Mouse (Mus musculus) G1E (cell line): ENCODE results near the gene Cep164. TPM values are rescaled to one million over a fixed set of nuclear protein-coding genes. Genes with fewer than 3 reads are reported as not detected.

ENCODE experiments used
- ATAC-seq: 2 replicates; pipeline ENCODE4 v1.8.0; 2016; ENCODE audit warnings: mild to moderate bottlenecking; ENCODE audit not compliant: insufficient number of reproducible peaks, poor library complexity, low FRiP score, severe bottlenecking; ENCODE audit errors: extremely low read depth
- DNase-seq: peaks from one replicate; pipeline ENCODE4 v3.0.0; 2012; ENCODE audit warnings: low spot score
- H3K27me3 ChIP-seq: 2 replicates; pipeline ENCODE4 v1.6.1; 2012; ENCODE audit warnings: mild to moderate bottlenecking, low read length, inconsistent platforms; ENCODE audit not compliant: insufficient read depth
- H3K36me3 ChIP-seq: replicated peaks from 2 replicates; pipeline ENCODE3; 2012; ENCODE audit warnings: mild to moderate bottlenecking, inconsistent platforms
- H3K4me1 ChIP-seq: 2 replicates; pipeline ENCODE4 v1.6.1; 2012; ENCODE audit warnings: low read depth, low read length, inconsistent platforms, mixed read lengths; ENCODE audit not compliant: insufficient read depth
- H3K4me3 ChIP-seq: 2 replicates; pipeline ENCODE4 v1.5.1; 2012; ENCODE audit warnings: low read depth, mild to moderate bottlenecking, inconsistent platforms, low read length, moderate library complexity, mixed read lengths
- H3K9me3 ChIP-seq: replicated peaks from 2 replicates; pipeline ENCODE4 v1.6.1; 2012; ENCODE audit warnings: inconsistent platforms
- CTCF ChIP-seq: IDR thresholded peaks from 2 replicates; pipeline ENCODE4 v1.5.1; 2012; ENCODE audit warnings: low read depth, low read length, inconsistent platforms, mixed read lengths
- GATA1 ChIP-seq: IDR thresholded peaks from 2 replicates; pipeline ENCODE4 v1.6.1; 2012; ENCODE audit warnings: borderline replicate concordance, low read length, inconsistent platforms, mixed read lengths
- GATA2 ChIP-seq: IDR thresholded peaks from 2 replicates; pipeline ENCODE4 v1.6.1; 2012; ENCODE audit warnings: low read depth, low read length, inconsistent platforms, borderline replicate concordance
- POLR2AphosphoS5 ChIP-seq: IDR thresholded peaks from 2 replicates; pipeline ENCODE4 v1.6.1; 2012; ENCODE audit warnings: low read depth, low read length, inconsistent platforms; ENCODE audit not compliant: insufficient replicate concordance
- TAL1 ChIP-seq: conservative IDR thresholded peaks from 2 replicates; pipeline ENCODE4 v1.6.1; 2012; ENCODE audit warnings: low read depth, low read length, inconsistent platforms, mixed read lengths
- polyA plus RNA-seq: library from polyadenylated mRNA; stranded (reverse); fragments of >175 nt; gene quantifications from 2 replicates; pipeline ENCODE4 v1.2.3, GENCODE M21; 2012
- total RNA-seq, 2 experiments: library from RNA; stranded (forward) in 1 of 2; stranded (reverse) in 1 of 2; fragments of 200-1000 nt in 1 of 2; fragments of >200 nt in 1 of 2; fragmentation: Nextera tagmentation in 1 of 2; gene quantifications; 2 replicates each; pipeline ENCODE4 v1.2.3; 2014 to 2017

The Cep164 gene
- 38.3 and 77.4 TPM in 2 replicates for total RNA-seq (2014; fragmentation: Nextera tagmentation)
- 17.1 and 21.9 TPM in 2 replicates for total RNA-seq (2017)
- 95.3 and 106 TPM in 2 replicates for polyA plus RNA-seq

GRCm38 (mm10) chr9:45828291-45828963, at the start of gene Cep164:
TSS of gene Cep164 (minus strand) at chr9:45828691.
- peaks cover 19% of the 10 kb centered on the region for H3K36me3 ChIP-seq
- H3K27me3 ChIP-seq: no peaks in the 10 kb centered on the region
- peak within 1 kb of the TSS; percentile 83 for H3K4me3 ChIP-seq
- H3K9me3 ChIP-seq: peaks cover 3% of the 10 kb centered on the region; the same call in 1 of the 2 replicates
- ATAC-seq (peak; percentile 99), DNase-seq (peak; percentile 99)
- no peak for TF ChIP-seq POLR2AphosphoS5
- TF ChIP-seq GATA2: no peak
- TF ChIP-seq TAL1: no peak
- TF ChIP-seq CTCF: no peak
- TF ChIP-seq GATA1: no peak
- H3K4me1 ChIP-seq: peaks cover 28% of the 10 kb centered on the region

GRCm38 (mm10) chr9:45877928-45878327, 49.4 kb upstream of the Cep164 start:
- DNase-seq: no peak
- Histone ChIP-seq H3K4me3 (no peak overlapping the region), H3K27me3 (no peaks in the 10 kb centered on the region), H3K4me1 (no peaks in the 10 kb centered on the region), H3K9me3 (no peaks in the 10 kb centered on the region), H3K36me3 (peaks cover 68% of the 10 kb centered on the region)
- no peak for ATAC-seq
- TF ChIP-seq CTCF (no peak), TAL1 (no peak), GATA2 (no peak), GATA1 (no peak), POLR2AphosphoS5 (no peak)

- Histone ChIP-seq H3K36me3 (peaks cover 83% of the 10 kb centered on the region), H3K9me3 (no peaks in the 10 kb centered on the region), H3K27me3 (no peaks in the 10 kb centered on the region), H3K4me1 (no peaks in the 10 kb centered on the region), H3K4me3 (no peak overlapping the region)
- DNase-seq (no peak), ATAC-seq (no peak)
- no peak for TF ChIP-seq POLR2AphosphoS5
- no peak for TF ChIP-seq GATA2
- no peak for TF ChIP-seq GATA1
- no peak for TF ChIP-seq TAL1
- no peak for TF ChIP-seq CTCF
Observed at GRCm38 (mm10) chr9:45870265-45870664, 41.8 kb upstream of the Cep164 start.

DNA sequence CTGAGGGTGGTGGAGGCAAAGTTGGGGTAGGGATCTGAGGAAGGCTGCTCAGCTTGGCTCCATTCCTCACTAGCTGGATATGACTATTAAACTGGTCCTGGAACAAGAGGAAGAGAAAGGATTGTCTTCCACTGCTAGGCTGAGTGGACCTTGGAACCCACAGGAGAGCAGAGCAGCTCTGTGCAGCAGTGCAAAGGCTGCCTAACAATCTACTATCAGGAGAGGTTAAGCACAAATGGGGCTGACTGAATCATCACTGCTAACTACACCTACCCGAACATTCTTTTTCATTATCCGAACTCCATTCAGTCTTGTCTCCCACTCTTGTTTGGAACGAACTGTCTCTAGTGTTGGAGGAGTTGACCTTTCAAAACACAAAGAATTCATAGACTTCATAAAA, 40.7 kb upstream of the Cep164 start:
- no peak overlapping the region for H3K4me3 ChIP-seq
- H3K9me3 ChIP-seq: no peaks in the 10 kb centered on the region
- ATAC-seq: no peak
- no peak for TF ChIP-seq GATA2
- no peak for TF ChIP-seq CTCF
- no peak for TF ChIP-seq TAL1
- no peak for TF ChIP-seq POLR2AphosphoS5
- TF ChIP-seq GATA1: no peak
- peaks cover 89% of the 10 kb centered on the region for H3K36me3 ChIP-seq
- DNase-seq: no peak
- H3K27me3 ChIP-seq: no peaks in the 10 kb centered on the region
- H3K4me1 ChIP-seq: no peaks in the 10 kb centered on the region

DNA sequence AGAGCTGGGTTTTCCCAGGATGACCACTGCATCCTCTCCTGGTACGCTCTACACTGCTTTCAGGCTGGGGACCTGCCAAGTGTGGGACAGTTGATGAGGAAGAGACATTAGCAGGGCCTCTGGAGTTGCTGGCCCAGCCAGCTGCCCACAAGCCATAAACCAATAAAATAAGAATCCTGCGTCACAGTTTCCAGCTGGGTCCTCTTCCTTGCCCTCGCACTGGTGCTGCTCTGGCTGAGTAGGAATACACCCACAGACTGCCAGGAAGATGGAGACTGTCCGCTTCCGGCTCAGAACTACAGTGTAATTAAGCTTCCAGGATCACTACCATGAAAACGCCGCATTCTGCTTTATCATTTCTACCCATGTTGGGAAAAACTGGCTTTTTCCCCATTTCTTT, 33.3 kb upstream of the Cep164 start:
- no peak for ATAC-seq
- H3K36me3 ChIP-seq: peaks cover 84% of the 10 kb centered on the region
- H3K4me1 ChIP-seq: no peaks in the 10 kb centered on the region
- H3K4me3 ChIP-seq: no peak overlapping the region
- TF ChIP-seq TAL1: no peak
- no peak for TF ChIP-seq CTCF
- no peak for TF ChIP-seq POLR2AphosphoS5
- TF ChIP-seq GATA1: no peak
- TF ChIP-seq GATA2: no peak
- no peak for DNase-seq
- no peaks in the 10 kb centered on the region for H3K9me3 ChIP-seq
- H3K27me3 ChIP-seq: no peaks in the 10 kb centered on the region

- Histone ChIP-seq H3K4me3 (no peak overlapping the region), H3K9me3 (no peaks in the 10 kb centered on the region), H3K4me1 (no peaks in the 10 kb centered on the region), H3K36me3 (peaks cover 62% of the 10 kb centered on the region), H3K27me3 (no peaks in the 10 kb centered on the region; the same call in 1 of the 2 replicates)
- ATAC-seq (no peak), DNase-seq (no peak)
- TF ChIP-seq TAL1 (no peak), GATA2 (no peak), POLR2AphosphoS5 (no peak), GATA1 (no peak), CTCF (no peak)
Observed at GRCm38 (mm10) chr9:45859364-45859763, 30.9 kb upstream of the Cep164 start.
